Mouse (Mus musculus): ENCODE data around the gene Megf8.

GRCm38 (mm10) chr7:25309425-25309824 lies 7.5 kb upstream of the Megf8 start:
- no peak for TF ChIP-seq HCFC1 (IDR thresholded peaks at IDR 0.05; ENCODE audit: borderline replicate concordance, insufficient read depth, low read length)
- no peak for TF ChIP-seq ZC3H11A (IDR thresholded peaks at IDR 0.05; ENCODE audit: borderline replicate concordance, low read depth, low read length)
- TF ChIP-seq CHD2 (IDR thresholded peaks at IDR 0.05; ENCODE audit: low read depth, low read length), result no peak
- no peak for TF ChIP-seq ZNF384 (IDR thresholded peaks at IDR 0.05; ENCODE audit: low read depth, low read length)
